Mouse (Mus musculus): ENCODE measurements around the gene Usp36.

DNA sequence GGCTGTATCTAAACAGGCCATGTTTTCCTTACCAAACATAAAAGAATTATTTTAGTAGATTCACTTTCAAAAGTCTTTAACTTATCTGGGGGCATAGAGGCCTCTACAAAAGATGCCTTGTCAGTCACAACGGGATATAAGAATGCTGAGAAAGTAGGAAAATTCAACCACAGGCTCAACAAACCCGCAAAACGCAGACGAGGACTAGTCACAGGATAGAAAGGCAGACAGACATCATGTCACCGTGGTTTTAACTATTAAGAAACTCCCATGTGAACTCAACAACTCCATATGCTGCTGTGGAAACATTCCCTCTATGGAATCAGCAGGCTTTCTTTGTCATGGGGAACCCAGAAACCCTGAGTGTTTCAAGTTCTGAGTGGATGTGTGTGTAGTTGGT, 60.1 kb downstream of the Usp36 start:
- TF ChIP-seq CTCF (IDR thresholded peaks at IDR 0.05; ENCODE audit: borderline replicate concordance, insufficient read depth, low read length) (no peak), POLR2A (IDR thresholded peaks at IDR 0.05; ENCODE audit: low read depth, low read length) (no peak)
